Mouse (Mus musculus): ENCODE measurements around the gene Mboat7. TPM values are rescaled to one million over a fixed set of nuclear protein-coding genes. Genes with fewer than 3 reads are reported as not detected.
"Not testable (repeated sequence)": the region's sequence is repeated elsewhere in the genome, so short reads cannot be mapped to it uniquely, and the experiment has no call there.

The Mboat7 gene
- 10 to 100 TPM; 62.4 to 66.6 TPM for total RNA-seq (2021)
- long read RNA-seq, experiment 1, transcript Mboat7-201 (8 exons, 2,878 nt) = major isoform, 42 of 68 reads
- long read RNA-seq, experiment 1, partial matches to known transcripts = 13 of 68 reads
- long read RNA-seq, experiment 1, other reads (novel, unspliced or antisense) = 12 of 68 reads
- long read RNA-seq, experiment 2, transcript Mboat7-201 (8 exons, 2,878 nt) = major isoform, 16 of 24 reads
- long read RNA-seq, experiment 2, partial matches to known transcripts = 1 of 24 reads
- long read RNA-seq, experiment 2, other reads (novel, unspliced or antisense) = 5 of 24 reads

- DNase-seq = peak; percentile 97
These were observed at the start of gene Mboat7 for GRCm38 (mm10) chr7:3692987-3693808. Mboat7 (minus strand) TSS chr7:3693523.

GRCm38 (mm10) chr7:3732675-3733074 is 39.4 kb upstream of the Mboat7 start:
- not testable (repeated sequence) for DNase-seq

GRCm38 (mm10) chr7:3725459-3725858 is 32.1 kb upstream of the Mboat7 start:
- DNase-seq = not testable (repeated sequence)

- DNase-seq = not testable (repeated sequence)
These were observed 26.9 kb upstream of the Mboat7 start, which contains the start of gene Pirb for GRCm38 (mm10) chr7:3720268-3720667. Pirb (minus strand) TSS chr7:3720391.

- no peak for DNase-seq
These were observed 21.9 kb upstream of the Mboat7 start for GRCm38 (mm10) chr7:3715249-3715648.

GRCm38 (mm10) chr7:3712264-3712942 is 19.1 kb upstream of the Mboat7 start:
- no peak for DNase-seq

- no peak for DNase-seq
These were observed 15.7 kb upstream of the Mboat7 start for GRCm38 (mm10) chr7:3709000-3709399.

- not testable (repeated sequence) for DNase-seq
These were observed 15.2 kb upstream of the Mboat7 start for GRCm38 (mm10) chr7:3708447-3708980.

GRCm38 (mm10) chr7:3707568-3708413 is 14.5 kb upstream of the Mboat7 start:
- no peak for DNase-seq

GRCm38 (mm10) chr7:3707027-3707426 is 13.7 kb upstream of the Mboat7 start:
- no peak for DNase-seq

- no peak for DNase-seq
These were observed 13.1 kb upstream of the Mboat7 start for GRCm38 (mm10) chr7:3706343-3706934.

- DNase-seq = no peak
These were observed 12.6 kb upstream of the Mboat7 start for GRCm38 (mm10) chr7:3705911-3706310.

- DNase-seq = peak in 1 of 2 experiments; percentile 27
These were observed 12.1 kb upstream of the Mboat7 start for GRCm38 (mm10) chr7:3705461-3705860.

- DNase-seq = no peak
These were observed 11.2 kb upstream of the Mboat7 start for GRCm38 (mm10) chr7:3704475-3704874.

GRCm38 (mm10) chr7:3703879-3704441 is 10.6 kb upstream of the Mboat7 start, which contains the start of gene Rps9:
Rps9 (plus strand) TSS chr7:3703993.
- peak; percentile 96 for DNase-seq

GRCm38 (mm10) chr7:3703148-3703878 is 10.0 kb upstream of the Mboat7 start:
- DNase-seq = peak in 1 of 2 experiments; percentile 19

GRCm38 (mm10) chr7:3698471-3698870 is 5.1 kb upstream of the Mboat7 start:
- DNase-seq = no peak

- peak; percentile 17 to 25 for DNase-seq
These were observed 1.6 kb upstream of the Mboat7 start for GRCm38 (mm10) chr7:3694949-3695305.

GRCm38 (mm10) chr7:3694076-3694948 is 989 bp upstream of the Mboat7 start:
- DNase-seq = peak; percentile 77 to 87
